Mouse (Mus musculus) hindlimb bud, embryonic 11.5 days (tissue): ENCODE results near the gene Gm11437.

ENCODE experiments used
- DNase-seq: peaks from one replicate; pipeline ENCODE4 v3.0.0-alpha.2; 2012; ENCODE audit warnings: low read depth, low spot score; ENCODE audit errors: extremely low spot score

Gene Gm11437

DNA sequence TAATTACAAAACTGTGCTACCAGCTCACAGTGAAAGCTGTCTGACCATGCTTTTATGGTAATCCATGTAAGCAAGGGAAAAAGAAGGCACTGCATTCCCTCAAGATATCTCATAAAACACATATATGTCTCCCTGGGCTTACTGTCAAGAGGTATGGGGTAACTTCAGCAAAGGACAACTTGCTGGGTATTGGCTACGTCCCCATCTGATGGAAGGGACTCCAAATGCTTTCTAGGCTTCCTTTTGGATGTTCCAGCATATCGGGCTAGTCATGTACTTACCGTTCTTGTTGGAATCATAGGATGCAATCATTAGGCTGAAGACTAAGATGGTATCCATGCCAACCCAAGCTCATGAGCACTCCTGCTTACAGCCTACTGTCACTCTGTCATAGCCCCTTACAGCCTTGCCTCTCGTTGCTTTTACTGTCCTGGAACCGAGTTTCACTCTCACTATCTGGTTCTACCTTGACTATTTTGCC lies at the start of gene Gm11437:
Gm11437 (minus strand) TSS at position 431 of the 481 bp plus-strand sequence.
- no peak for DNase-seq

DNA sequence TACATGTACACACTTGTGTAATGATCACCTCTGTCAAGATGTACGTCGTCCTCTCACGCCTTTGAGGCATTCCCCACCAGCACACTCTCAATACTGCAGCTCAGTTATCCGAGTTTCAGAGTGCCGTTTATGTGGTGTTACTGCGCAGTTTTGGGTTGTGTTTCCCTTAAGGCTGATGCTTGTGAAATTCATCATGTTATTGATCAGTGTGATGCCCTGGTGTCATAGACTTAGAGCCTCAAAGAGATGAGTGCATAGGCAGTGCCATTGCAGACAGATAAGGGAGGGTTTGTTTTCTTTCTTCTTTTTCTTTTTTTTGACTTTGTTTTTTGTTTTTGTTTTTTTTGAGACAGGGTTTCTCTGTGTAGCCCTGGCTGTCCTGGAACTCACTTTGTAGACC lies 43.6 kb upstream of the Gm11437 start:
- no peak for DNase-seq

- DNase-seq, result no peak
Measured at GRCm38 (mm10) chr11:84205776-84206175, 38.5 kb upstream of the Gm11437 start.

DNA sequence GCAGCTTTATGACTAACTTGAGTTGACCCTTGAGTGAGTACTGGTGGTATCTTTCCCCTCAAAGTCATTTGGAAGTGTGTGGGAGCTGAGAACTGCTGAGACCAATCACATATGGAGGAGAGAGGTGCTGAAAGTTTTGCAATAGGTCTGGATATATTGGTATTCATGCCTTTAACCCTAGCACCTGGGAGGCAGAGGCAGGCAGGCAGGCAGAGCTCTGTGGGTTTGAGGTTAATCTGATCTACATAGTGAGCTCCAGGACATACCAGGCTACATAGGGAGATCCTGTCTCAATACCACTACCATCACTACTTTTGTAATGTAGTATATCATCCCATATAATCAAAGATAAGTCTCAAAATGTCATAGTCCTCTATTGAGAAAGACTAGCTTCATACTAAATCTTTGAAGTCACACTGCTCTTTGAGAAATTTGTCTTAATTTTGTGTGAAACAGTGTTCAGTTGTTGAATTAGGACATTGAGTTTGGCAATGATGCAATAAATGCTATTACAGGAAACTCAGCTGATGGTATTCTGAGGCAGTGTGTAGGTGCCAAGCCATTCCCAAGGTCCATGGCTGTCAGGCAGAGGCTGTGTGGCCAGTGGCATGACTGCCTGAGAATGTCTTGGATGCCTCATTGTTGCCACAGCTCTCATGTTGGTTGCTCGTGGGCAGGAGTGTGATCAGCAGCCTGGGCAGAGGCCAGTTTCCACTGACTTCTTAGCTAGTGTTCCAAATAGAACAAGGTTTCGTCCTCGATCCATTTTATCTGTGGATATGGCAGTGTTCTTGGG lies 30.5 kb upstream of the Gm11437 start:
- no peak for DNase-seq

- DNase-seq, result no peak
Measured at GRCm38 (mm10) chr11:84194751-84195150, 27.5 kb upstream of the Gm11437 start.

- DNase-seq, result no peak
Measured at GRCm38 (mm10) chr11:84193249-84193648, 26.0 kb upstream of the Gm11437 start.

DNA sequence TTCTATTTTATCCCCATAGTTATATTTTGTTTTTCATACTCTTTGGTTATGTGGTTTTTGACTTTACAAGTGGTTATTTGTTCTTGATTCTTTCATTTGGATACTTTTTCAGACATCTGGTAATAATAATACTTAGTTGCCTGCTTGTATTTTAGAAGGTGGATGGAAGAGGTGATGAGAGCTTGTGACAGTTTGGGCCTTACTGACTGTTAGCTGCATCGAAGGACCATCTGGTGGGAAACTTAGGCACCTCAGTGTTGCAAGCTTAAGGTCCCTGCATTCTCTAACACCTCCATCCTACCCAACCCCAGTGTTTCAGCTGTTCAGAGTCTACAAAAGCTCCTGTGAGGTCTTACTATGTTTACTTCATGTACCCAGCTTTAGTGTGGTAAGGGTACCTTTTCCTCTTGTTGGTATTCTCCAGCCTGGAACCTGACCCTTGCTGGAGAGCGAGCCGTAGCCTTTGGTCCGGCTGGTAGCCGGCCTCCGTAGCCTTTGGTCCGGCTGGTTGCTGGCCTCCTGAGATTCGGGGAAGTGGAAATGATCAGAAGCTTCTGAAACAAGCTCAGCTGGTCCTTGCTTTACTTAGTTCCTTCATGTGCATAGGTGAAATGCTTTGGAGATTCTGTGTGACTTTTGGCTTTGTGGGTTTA lies 23.4 kb upstream of the Gm11437 start:
- no peak for DNase-seq

DNA sequence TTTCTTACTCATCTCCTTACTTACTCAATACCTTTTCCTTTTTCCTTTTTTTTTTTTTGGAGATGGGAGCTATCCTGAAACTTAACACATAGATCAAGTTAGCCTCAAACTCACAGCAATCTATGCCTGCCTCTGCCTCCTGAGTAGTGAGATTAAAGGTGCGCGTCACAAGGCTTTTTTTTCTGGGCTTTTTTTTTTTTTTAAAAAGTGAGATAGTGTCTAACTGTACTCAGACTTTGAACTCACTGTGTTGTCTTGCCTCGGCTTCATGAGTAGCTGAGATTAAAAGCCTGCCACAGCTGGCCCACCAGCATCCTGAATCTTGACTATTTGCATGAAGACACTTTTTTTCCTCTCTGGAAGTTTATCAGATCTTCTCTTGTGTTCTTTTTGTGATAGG lies 21.3 kb upstream of the Gm11437 start:
- DNase-seq, result no peak

- no peak for DNase-seq
Measured at GRCm38 (mm10) chr11:84181286-84181685, 14.0 kb upstream of the Gm11437 start.

- DNase-seq, result peak; percentile 44
Measured at GRCm38 (mm10) chr11:84179954-84180598, 12.8 kb upstream of the Gm11437 start.

GRCm38 (mm10) chr11:84179226-84179953 lies 12.1 kb upstream of the Gm11437 start:
- DNase-seq, result peak; percentile 73

- DNase-seq, result no peak
Measured at GRCm38 (mm10) chr11:84178571-84178970, 11.3 kb upstream of the Gm11437 start.

GRCm38 (mm10) chr11:84172539-84173435 lies 5.5 kb upstream of the Gm11437 start:
- DNase-seq, result no peak

DNA sequence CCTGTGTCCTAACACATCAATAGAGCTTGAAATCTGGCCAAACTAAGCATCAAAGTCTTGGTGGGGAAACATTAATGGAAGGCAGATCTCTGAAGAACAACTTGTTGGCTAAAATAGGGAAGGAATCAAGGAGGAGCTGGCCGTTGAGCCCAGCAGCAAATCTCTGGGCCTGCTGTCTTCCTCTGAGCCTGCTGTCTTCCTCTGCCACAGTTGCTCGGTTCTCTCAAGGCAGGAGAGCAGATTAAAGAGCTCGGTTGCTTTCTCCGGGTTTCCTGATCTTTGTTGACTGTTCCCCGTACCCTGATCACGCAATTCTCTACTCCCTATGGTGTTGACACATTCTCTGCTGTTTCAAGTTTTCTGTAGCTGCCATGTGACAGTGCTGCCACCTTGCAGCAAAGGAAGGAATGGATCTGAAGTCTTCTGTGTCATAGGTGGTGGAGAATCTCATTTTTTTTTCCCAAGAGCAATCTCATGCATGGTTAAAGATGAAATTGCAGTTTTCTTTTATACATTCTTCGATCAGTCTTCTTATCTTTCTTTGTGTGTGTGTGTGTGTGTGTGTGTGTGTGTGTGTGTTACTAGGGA lies 1.5 kb upstream of the Gm11437 start:
- no peak for DNase-seq

- DNase-seq, result no peak
Measured at GRCm38 (mm10) chr11:84164561-84164960, 2.7 kb downstream of the Gm11437 start.

- no peak for DNase-seq
Measured at GRCm38 (mm10) chr11:84164123-84164522, 3.2 kb downstream of the Gm11437 start.

GRCm38 (mm10) chr11:84156535-84157262 lies 10.6 kb downstream of the Gm11437 start:
- no peak for DNase-seq

GRCm38 (mm10) chr11:84150884-84151283 lies 16.4 kb downstream of the Gm11437 start:
- DNase-seq, result no peak

GRCm38 (mm10) chr11:84146081-84146480 lies 21.2 kb downstream of the Gm11437 start:
- DNase-seq, result no peak
